Mouse (Mus musculus): ENCODE data around the gene 4930544G11Rik. TPM values are rescaled to one million over a fixed set of nuclear protein-coding genes. Genes with fewer than 3 reads are reported as not detected.

4930544G11Rik gene
- polyA plus RNA-seq (2015; fragmentation: Nextera tagmentation; extraction: Ambion mirVana), result not detected in 2 replicates

GRCm38 (mm10) chr6:65952309-65952708, at the start of gene 4930544G11Rik:
Gene 4930544G11Rik, plus strand, starts transcription at chr6:65952609.
- no peak for ATAC-seq
- WGBS (ENCODE audit: insufficient replicate concordance), result 94% methylated on average over 10 of the region's 10 CpGs

GRCm38 (mm10) chr6:65906657-65907182, 45.7 kb upstream of the 4930544G11Rik start:
- Histone ChIP-seq H3K4me3 (ENCODE audit: low read depth, low read length) (no peak overlapping the region), H3K27ac (ENCODE audit: low read depth) (no peak overlapping the region), H3K36me3 (replicated peaks; ENCODE audit: insufficient read depth, low read length) (no peaks in the 10 kb centered on the region), H3K9ac (replicated peaks) (no peak overlapping the region), H3K27me3 (ENCODE audit: insufficient read depth, low read length) (no peaks in the 10 kb centered on the region), H3K4me1 (ENCODE audit: insufficient read depth) (no peaks in the 10 kb centered on the region), H3K4me2 (ENCODE audit: low read depth, low read length) (no peak overlapping the region), H3K9me3 (ENCODE audit: low read length) (no peaks in the 10 kb centered on the region)
- 83% methylated on average over 2 of the region's 2 CpGs for WGBS (ENCODE audit: insufficient replicate concordance)
- DNase-seq (no peak), ATAC-seq (no peak)
- TF ChIP-seq CTCF (IDR thresholded peaks at IDR 0.05; ENCODE audit: low read depth), result no peak
- TF ChIP-seq EP300 (IDR thresholded peaks at IDR 0.05; ENCODE audit: low read depth), result no peak

More at GRCm38 (mm10) chr6:65952309-65952708, at the start of gene 4930544G11Rik:
- Histone ChIP-seq H3K4me2 (ENCODE audit: low read depth, low read length) (no peak within 1 kb of the TSS), H3K27ac (ENCODE audit: low read depth) (no peak within 1 kb of the TSS), H3K36me3 (replicated peaks; ENCODE audit: insufficient read depth, low read length) (no peaks in the 10 kb centered on the region), H3K9me3 (ENCODE audit: low read length) (no peaks in the 10 kb centered on the region), H3K4me3 (ENCODE audit: low read depth, low read length) (no peak within 1 kb of the TSS), H3K4me1 (ENCODE audit: insufficient read depth) (no peaks in the 10 kb centered on the region), H3K27me3 (ENCODE audit: insufficient read depth, low read length) (no peaks in the 10 kb centered on the region), H3K9ac (replicated peaks) (no peak within 1 kb of the TSS)
- no peak for DNase-seq
- no peak for TF ChIP-seq EP300 (IDR thresholded peaks at IDR 0.05; ENCODE audit: low read depth)
- no peak for TF ChIP-seq CTCF (IDR thresholded peaks at IDR 0.05; ENCODE audit: low read depth)

GRCm38 (mm10) chr6:65915421-65915820, 37.0 kb upstream of the 4930544G11Rik start:
- Histone ChIP-seq H3K4me3 (ENCODE audit: low read depth, low read length) (no peak overlapping the region), H3K4me1 (ENCODE audit: insufficient read depth) (no peaks in the 10 kb centered on the region), H3K36me3 (replicated peaks; ENCODE audit: insufficient read depth, low read length) (no peaks in the 10 kb centered on the region), H3K4me2 (ENCODE audit: low read depth, low read length) (no peak overlapping the region), H3K9ac (replicated peaks) (no peak overlapping the region), H3K27me3 (ENCODE audit: insufficient read depth, low read length) (no peaks in the 10 kb centered on the region), H3K9me3 (ENCODE audit: low read length) (no peaks in the 10 kb centered on the region), H3K27ac (ENCODE audit: low read depth) (no peak overlapping the region)
- no peak for ATAC-seq
- TF ChIP-seq EP300 (IDR thresholded peaks at IDR 0.05; ENCODE audit: low read depth) (no peak), CTCF (IDR thresholded peaks at IDR 0.05; ENCODE audit: low read depth) (no peak)
- DNase-seq, result no peak
- 78% methylated on average over 5 of the region's 5 CpGs for WGBS (ENCODE audit: insufficient replicate concordance)

GRCm38 (mm10) chr6:65921703-65922102, 30.7 kb upstream of the 4930544G11Rik start:
- Histone ChIP-seq H3K4me3 (ENCODE audit: low read depth, low read length) (no peak overlapping the region), H3K9ac (replicated peaks) (no peak overlapping the region), H3K27ac (ENCODE audit: low read depth) (no peak overlapping the region), H3K4me1 (ENCODE audit: insufficient read depth) (no peaks in the 10 kb centered on the region), H3K27me3 (ENCODE audit: insufficient read depth, low read length) (no peaks in the 10 kb centered on the region), H3K4me2 (ENCODE audit: low read depth, low read length) (no peak overlapping the region), H3K36me3 (replicated peaks; ENCODE audit: insufficient read depth, low read length) (no peaks in the 10 kb centered on the region), H3K9me3 (ENCODE audit: low read length) (no peaks in the 10 kb centered on the region)
- ATAC-seq (no peak), DNase-seq (no peak)
- 63% methylated on average over 3 of the region's 3 CpGs for WGBS (ENCODE audit: insufficient replicate concordance)
- no peak for TF ChIP-seq EP300 (IDR thresholded peaks at IDR 0.05; ENCODE audit: low read depth)
- TF ChIP-seq CTCF (IDR thresholded peaks at IDR 0.05; ENCODE audit: low read depth), result no peak

- H3K4me3 ChIP-seq (ENCODE audit: low read depth, low read length), result no peak overlapping the region
- ATAC-seq, result no peak
- H3K9me3 ChIP-seq (ENCODE audit: low read length), result no peaks in the 10 kb centered on the region
- no peak overlapping the region for H3K27ac ChIP-seq (ENCODE audit: low read depth)
- no peaks in the 10 kb centered on the region for H3K4me1 ChIP-seq (ENCODE audit: insufficient read depth)
- no peaks in the 10 kb centered on the region for H3K27me3 ChIP-seq (ENCODE audit: insufficient read depth, low read length)
- H3K4me2 ChIP-seq (ENCODE audit: low read depth, low read length), result no peak overlapping the region
- no peak overlapping the region for H3K9ac ChIP-seq (replicated peaks)
- H3K36me3 ChIP-seq (replicated peaks; ENCODE audit: insufficient read depth, low read length), result no peaks in the 10 kb centered on the region
- TF ChIP-seq CTCF (IDR thresholded peaks at IDR 0.05; ENCODE audit: low read depth), result no peak
- TF ChIP-seq EP300 (IDR thresholded peaks at IDR 0.05; ENCODE audit: low read depth), result no peak
- 79% methylated on average over 4 of the region's 4 CpGs for WGBS (ENCODE audit: insufficient replicate concordance)
- no peak for DNase-seq
Observed at GRCm38 (mm10) chr6:65923501-65924084, 28.8 kb upstream of the 4930544G11Rik start.

- Histone ChIP-seq H3K27ac (ENCODE audit: low read depth) (no peak overlapping the region), H3K27me3 (ENCODE audit: insufficient read depth, low read length) (no peaks in the 10 kb centered on the region), H3K4me1 (ENCODE audit: insufficient read depth) (no peaks in the 10 kb centered on the region), H3K36me3 (replicated peaks; ENCODE audit: insufficient read depth, low read length) (no peaks in the 10 kb centered on the region), H3K4me2 (ENCODE audit: low read depth, low read length) (no peak overlapping the region), H3K9me3 (ENCODE audit: low read length) (no peaks in the 10 kb centered on the region), H3K9ac (replicated peaks) (no peak overlapping the region), H3K4me3 (ENCODE audit: low read depth, low read length) (no peak overlapping the region)
- ATAC-seq (no peak), DNase-seq (no peak)
- TF ChIP-seq EP300 (IDR thresholded peaks at IDR 0.05; ENCODE audit: low read depth), result no peak
- no peak for TF ChIP-seq CTCF (IDR thresholded peaks at IDR 0.05; ENCODE audit: low read depth)
- 74% methylated on average over 3 of the region's 3 CpGs for WGBS (ENCODE audit: insufficient replicate concordance)
Observed at GRCm38 (mm10) chr6:65925737-65926333, 26.6 kb upstream of the 4930544G11Rik start.
